Mouse (Mus musculus): Measurements from ENCODE around the gene Hspg2.

The Hspg2 gene

DNA sequence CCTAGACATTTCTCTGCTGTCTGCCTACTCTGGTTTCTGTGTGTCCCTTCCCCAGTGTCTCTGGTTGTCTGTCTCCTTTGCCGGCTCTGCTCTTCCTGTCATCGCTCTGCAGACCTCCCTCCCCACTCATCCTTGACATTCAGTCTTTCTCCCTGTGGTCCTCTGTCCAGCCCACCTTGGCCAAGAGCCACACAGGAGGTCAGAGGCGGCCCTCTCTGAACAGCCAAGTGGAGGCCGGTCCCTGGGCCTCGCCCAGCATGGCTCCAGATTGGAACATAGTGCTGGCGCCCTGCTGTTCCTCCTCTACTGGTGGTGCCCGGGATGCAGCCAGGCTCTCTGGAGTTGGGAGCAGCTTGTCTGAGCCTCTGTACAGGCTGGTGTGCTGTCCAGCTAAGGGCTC is 34.2 kb downstream of the Hspg2 start:
- no peak for DNase-seq

DNA sequence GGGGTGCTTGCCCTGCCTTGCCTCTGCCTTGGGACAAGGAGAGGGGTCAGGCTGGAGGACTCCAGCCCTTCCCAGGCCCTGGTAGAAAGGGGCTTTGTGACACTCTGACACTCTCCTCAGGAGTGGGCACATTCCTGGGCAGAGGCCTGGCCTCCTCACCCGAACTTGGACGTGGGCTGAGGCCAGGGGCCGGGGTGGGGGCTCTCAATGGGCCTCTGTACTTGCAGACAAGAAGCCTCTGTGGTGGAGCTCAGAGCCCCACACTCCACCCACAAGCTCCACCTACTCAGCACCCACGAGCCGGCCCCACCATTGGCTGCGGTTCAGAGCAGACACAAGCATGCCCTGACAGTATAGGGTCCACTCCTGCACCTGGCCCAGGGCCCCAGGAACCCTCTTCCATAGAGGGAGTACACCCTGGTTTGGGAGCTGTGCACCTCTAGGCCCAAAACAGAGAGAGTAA is 35.0 kb downstream of the Hspg2 start:
- no peak for DNase-seq

DNA sequence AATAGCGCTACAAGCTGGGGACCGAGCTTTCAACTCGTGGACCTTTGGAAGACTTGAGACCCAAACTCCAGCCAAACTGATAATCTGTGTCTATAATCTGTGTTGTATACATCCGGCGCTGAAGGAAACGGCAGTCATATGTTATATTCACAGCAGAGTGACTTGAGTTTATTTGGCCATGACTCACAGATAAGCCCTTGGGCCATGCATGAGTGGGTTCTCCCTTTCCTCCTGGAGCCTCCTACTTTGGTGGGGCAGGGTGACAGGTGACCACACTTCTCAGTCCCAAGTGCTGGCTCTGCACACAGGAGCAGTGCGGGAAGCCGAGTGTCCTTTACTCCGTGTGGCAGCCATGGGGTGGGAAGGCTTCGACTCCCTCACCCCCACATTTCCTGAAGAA is 38.1 kb downstream of the Hspg2 start:
- DNase-seq: peak in 1 of 2 experiments; percentile 56

DNA sequence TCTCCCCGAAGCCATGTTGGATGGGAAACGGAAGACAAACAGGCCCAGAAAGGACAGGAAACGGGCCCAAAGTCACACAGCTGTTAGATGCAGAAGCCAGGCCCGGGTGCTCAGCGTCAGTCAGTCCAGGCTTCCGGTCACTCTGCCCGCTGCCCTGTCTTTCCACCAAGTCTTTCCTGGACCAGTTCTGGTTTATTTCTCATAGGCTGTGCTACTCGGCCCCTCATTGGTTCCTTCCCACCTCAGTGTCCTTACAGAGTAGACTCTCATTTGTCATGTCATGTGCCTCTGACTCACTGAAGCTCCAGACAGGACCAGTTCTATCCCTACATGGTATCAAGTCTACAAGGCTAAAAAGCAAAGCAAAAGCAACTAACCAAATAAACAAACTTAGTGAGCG is 41.0 kb downstream of the Hspg2 start:
- DNase-seq: no peak

DNA sequence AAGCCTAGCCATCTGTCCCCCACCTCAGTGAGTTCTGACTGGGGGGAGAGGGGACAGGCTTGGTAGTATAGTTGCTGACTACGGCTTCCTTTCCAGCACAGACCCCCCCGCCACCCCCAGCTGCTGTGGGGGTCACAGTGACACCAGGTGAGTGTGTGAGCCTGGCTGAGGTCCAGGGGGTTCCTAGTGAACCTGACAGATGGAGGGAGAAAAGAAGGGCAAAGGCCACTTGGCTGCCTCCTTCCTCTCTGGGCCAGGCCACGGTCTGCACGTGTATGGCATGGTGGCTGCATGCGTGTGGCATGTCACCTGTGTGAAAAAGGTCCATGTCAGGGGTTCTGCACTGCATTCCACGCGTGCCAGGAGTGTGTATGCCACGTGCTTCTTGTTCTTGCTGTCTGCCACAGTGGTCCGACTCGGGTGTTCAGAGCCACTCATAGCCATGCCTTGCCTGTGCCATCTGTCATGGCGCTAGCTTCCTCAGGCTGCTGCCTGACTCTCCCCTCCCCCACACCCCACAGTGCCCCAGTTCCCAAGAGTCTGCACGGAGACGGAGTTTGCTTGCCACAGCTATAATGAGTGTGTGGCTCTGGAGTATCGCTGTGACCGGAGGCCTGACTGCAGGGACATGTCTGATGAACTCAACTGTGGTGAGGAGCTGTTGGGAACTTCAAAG is 41.6 kb downstream of the Hspg2 start:
- no peak for DNase-seq

DNA sequence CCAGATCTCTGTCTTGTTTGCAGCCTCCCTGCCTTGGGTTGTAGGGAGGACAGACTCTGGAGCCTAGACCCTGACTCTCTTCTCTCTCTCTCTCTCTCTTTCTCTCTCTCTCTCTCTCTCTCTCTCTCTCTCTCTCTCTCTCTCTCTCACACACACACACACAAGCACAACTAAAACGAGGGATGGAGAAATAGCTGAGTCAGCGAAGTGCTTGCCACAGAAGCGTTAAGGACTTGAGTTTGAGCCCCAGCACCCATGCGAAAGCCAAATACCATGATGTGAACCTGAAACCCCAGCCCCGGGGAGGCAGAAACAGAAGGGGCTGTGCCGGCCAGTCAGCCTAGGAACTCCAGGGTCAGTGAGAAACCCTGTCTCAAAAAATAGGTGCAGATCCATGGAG is 44.3 kb downstream of the Hspg2 start:
- DNase-seq: no peak

DNA sequence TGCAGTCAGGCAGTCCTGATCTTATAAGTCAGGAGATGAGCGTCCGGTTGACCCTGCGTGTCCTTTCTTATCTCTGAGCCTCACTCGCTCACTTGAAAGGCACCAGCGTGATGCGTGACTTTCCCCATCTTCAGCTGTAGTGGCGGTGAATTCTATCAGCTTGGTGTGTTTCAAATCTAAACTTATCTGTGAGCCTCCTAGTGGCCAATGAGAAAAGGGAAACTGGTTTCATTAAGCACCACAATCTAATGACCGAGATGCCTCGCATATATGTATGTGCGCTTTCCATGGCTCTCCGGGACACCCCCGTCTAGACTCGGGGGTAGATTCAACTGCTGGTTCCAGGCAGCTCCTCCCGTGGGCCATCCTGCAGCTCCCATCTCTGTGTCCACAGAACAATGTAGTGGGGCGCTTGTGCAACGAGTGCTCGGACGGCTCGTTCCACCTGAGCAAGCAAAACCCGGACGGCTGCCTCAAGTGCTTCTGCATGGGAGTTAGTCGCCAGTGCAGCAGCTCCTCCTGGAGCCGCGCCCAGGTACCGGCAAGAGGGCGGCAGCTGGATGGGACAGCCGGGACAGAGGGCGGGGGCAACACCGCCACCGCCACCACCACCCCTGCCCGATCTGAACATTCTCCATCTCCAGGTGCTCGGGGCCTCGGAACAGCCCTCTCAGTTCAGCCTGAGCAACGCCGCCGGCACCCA is 49.6 kb downstream of the Hspg2 start:
- DNase-seq: peak in 1 of 2 experiments; percentile 26

DNA sequence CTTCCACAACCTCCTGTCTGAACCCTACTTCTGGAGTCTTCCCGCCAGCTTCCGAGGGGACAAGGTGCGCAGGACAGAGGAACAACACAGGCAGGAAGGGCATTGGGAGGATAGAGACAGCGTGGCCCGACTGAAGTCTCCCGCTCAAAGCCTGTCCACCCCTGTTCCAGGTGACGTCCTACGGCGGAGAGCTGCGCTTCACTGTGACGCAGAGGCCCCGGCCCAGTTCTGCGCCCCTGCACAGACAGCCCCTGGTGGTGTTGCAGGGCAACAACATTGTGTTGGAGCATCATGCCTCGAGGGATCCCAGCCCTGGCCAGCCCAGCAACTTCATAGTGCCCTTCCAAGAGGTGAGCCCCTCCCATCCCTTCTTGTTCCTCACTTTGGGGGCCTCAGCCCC is 50.2 kb downstream of the Hspg2 start:
- DNase-seq: no peak

DNA sequence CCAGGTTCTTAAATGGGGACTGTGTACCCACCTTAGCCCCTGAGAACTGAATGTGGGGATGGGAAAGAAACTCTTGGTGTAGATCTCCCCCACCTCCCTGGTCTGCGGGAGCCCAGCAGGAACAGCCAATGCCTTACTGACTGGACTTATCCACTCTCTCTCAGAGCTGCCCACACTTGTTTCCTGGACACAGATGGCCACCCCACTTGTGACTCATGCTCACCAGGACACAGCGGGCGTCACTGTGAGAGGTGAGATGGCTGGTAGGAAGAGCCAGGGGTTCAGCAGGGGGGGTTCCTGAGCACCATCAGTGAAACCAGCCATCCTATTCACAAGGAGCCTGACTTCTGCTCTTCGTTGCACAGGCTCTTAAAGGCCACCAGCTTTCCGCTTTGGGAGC is 51.8 kb downstream of the Hspg2 start:
- no peak for DNase-seq

DNA sequence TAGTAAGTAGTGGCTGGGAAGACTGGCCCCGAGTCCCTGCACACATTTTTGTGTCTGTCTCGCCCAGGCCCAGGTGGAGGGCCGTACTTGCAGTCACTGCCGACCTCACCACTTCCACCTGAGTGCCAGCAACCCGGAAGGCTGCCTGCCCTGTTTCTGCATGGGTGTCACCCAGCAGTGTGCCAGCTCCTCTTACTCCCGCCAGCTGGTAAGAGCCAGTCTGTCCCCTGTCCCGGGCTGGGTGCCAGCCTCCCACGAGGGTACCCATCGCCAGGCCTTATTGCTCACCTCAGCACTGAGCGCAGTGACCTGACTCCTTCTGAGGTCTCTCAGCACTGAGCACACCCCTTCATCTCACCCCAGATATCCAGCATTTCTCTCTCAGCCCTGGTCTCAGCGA is 53.4 kb downstream of the Hspg2 start:
- DNase-seq: no peak

DNA sequence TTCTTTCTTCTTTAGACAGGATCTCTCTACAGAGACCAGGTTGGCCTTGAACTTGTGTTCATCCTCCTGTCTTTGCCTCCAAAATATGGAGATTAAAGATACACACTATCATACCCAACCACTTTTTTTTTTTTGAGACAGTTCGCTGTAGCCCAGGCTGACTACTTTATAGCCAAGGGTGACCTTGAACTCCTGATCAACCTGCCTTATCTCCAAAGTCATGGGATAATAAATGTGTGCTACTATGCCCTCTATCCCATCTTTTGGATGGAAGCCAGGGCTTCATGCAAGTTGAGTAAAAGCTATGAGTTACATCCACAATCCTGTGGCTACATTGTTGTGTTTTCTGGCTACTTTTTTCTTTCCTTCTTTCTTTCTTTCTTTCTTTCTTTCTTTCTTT is 56.9 kb downstream of the Hspg2 start:
- DNase-seq: no peak

DNA sequence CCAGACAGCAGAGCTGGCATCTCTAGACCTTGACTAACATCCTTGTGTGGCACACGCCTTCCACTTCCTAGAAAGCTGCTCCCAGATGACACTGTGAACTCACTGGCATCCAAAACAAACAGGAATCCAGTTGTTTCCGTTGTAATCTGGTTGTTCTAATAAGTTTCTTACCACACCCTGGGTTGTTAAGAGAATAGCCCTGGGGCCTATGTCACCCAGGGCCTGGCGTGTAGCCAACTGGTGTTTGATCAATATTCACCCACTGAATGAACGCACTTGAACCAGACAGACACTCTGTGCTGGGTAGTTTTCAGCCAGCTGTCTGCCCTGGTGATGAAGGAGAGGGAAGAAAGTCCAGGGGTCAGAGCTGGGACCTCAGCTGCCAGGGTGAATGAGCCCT is 58.8 kb downstream of the Hspg2 start:
- DNase-seq: peak in 1 of 2 experiments; percentile 36

DNA sequence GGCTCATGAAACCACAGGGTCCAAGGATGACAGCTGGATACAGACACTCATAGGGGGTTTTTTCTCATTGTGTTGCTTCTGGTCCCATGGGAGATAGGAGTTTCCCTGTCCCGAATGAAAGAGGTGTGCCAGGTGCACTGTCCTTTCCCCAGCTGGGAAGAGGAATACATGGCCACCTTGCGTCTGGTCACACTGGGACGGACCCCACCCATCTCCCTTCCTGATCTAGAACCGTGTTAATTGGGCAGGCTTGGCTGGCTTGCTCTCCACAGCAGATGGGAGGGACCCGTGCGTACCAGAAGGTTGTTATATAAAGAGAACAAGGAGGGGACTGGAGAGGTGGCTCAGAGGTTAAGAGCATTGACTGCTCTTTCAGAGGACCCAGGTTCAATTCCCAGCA is 59.3 kb downstream of the Hspg2 start:
- DNase-seq: no peak

DNA sequence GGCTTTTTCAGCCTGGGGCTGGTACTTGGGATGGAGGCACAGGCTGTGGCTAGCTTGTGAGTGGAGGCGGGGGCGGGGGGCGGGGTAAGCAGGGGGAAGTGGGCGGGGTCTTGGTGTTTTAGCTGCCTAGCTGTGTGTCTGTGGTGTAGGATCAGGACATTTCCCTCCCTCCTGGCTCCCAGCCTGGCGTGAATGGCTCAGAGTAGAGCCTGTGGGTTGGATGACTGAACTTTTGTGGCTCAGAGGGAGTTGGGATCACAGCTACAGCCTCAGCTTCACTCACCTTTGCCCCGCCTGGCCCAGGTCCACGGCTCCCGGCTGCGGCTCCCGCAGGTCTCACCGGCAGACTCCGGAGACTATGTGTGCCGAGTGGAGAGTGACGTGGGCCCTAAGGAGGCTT is 71.8 kb downstream of the Hspg2 start:
- DNase-seq: no peak

DNA sequence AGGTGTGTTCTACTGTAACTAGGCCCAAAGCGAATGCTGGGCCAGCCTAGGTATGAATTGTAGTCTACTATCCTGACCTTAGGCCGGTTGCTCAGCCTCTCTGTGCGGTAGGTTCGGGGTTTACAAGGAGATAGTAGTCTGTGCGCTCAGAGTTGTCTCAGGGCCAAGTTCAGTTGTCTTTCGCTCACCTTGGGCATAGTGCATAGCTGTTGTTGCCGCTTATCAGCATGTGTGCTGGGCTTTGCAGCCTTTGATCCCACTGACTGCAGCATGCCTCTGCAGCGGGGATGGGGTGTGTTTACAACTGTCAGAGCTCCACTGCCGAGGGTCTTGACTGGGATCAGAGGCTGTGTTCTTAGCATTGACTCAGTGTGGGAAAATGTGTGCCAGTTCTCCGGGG is 74.4 kb downstream of the Hspg2 start:
- DNase-seq: no peak

DNA sequence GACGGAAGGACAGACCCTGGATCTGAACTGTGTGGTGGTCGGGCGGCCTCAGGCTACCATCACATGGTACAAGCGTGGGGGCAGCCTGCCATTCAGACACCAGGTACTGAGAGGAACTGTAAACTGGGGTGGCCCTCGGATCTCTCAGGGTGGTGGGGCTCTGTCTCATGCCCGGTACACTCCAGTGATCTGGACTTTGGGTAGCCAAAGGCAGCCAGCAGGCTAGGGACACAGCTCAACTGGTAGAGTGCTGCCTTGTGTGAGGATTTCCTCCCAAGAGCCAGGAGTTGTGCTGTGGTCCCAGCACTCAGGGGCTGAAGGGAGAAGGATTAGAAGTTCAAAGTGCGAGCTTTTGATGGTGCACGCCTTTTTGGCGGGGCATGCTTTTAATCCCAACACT is 77.0 kb downstream of the Hspg2 start:
- DNase-seq: no peak

DNA sequence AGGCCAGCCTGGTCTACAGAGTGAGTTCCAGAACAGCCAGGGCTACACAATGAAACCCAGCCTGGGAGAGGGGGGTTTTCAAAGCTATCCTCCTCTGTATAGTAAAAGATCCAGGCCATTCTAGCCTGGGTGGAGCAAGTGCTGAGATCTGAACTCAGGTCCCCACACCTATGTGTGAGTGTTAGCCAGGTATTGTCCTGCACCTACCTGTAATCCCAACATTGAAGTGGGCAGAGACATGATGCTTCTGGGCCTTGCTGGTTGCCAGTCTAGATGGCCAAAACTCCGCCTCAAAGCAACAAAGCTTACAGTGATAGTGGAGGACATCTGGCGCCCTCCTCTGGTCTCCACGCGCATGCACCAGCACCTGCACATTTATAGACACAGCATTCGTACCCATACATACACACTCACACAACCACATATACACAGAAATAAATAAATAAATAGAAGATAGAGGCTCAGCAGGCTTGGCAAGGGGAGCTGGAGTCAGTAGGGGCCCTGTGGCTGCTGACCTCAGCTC is 77.5 kb downstream of the Hspg2 start:
- peak in 1 of 2 experiments; percentile 60 for DNase-seq

DNA sequence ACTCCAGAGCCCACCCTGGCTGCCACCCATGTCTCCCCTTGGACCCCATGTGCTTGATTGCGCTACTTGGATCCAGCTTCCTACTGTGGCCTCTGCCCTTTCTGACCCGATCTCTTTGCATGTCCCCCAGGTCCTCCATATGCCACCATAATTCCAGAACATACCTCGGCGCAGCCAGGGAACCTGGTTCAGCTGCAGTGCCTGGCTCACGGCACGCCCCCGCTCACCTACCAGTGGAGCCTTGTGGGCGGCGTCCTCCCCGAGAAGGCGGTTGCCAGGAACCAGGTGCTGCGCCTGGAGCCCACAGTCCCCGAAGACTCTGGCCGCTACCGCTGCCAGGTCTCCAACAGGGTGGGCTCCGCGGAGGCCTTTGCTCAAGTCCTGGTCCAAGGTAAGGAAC is 84.9 kb downstream of the Hspg2 start:
- DNase-seq: no peak

DNA sequence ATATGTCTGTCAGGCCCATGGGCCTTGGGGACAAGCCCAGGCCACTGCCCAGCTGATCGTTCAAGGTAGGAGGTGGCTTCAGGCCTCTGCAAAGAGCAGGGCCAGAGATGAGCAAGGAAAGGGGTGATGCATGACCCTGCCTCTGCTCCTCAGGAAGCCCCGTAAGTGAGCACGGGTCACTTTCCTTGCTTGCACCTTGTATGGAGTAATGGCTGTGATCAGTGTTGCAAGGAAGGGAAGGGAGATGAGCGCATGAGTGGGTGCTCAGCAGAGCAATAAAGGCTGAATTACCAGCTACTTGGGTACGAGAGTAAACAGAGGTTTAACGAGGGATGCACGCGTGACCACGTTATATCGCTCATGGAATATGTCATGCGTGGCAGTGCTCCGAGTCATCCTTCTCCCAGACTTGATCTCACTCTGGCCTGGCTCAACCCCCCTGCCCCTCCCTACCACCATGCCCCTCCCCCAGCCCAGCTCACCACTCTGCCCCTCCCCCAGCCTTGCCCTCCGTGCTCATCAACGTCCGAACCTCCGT is 88.2 kb downstream of the Hspg2 start:
- no peak for DNase-seq

DNA sequence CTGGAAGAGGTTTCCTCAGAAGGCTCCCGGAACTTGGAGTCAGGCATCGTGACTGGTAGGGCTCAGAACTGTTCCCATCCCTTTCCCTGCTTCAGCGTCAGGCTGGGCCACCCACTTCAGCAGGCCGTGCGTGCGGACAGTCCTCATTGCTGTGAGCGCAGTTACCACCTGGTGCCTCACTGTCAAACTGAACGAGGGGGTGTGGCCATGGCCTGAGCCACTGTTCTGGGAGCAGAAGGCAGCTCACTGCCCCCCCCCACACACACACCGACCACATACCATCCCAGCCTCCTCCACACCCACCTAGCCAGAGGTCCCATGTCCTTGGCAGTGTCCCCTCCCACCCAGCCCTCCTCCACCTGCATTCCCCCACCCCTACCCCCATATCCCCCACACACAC is 101.3 kb downstream of the Hspg2 start:
- no peak for DNase-seq

DNA sequence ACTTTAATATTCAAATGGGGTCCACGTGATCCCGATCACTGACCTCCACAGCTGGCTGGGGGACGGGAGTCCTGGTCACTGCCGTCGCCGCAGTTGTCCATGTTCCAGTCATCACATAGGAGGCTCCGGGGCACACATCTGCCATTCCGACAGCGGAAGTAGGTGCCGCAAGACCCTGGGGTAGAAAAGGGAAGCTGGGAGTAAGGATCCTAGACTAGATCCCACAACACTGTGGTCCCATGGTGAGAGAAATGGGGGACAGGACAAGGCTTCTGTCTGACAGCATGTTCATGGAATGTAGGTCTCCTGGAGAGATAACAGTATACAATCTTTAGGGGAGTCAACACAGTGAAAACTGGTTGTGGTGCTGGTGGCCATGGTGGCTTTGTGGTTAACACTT is 105.9 kb downstream of the Hspg2 start, which contains the start of gene Ldlrad2:
Ldlrad2 (minus strand) TSS at position 101 of the 400 bp plus-strand sequence.
- no peak for DNase-seq

DNA sequence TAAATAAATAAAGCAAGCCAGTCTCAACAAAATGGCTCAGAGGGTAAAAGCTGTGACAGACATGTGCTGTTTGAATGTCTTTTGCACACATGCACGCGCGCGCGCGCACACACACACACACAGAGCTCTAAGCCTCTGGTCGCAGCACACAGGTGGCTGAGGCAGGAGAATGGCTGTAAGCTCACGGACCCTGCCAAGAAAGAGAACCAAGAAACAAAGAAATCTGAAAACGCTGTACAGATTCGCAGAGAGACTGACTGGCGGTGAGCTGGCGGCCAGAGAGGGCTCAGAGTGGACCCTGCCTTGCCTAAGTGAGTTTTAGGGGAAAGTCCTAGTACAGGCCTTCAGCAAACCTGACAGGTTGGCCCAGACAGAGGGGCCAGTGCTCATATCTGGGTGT is 108.9 kb downstream of the Hspg2 start:
- DNase-seq: no peak

DNA sequence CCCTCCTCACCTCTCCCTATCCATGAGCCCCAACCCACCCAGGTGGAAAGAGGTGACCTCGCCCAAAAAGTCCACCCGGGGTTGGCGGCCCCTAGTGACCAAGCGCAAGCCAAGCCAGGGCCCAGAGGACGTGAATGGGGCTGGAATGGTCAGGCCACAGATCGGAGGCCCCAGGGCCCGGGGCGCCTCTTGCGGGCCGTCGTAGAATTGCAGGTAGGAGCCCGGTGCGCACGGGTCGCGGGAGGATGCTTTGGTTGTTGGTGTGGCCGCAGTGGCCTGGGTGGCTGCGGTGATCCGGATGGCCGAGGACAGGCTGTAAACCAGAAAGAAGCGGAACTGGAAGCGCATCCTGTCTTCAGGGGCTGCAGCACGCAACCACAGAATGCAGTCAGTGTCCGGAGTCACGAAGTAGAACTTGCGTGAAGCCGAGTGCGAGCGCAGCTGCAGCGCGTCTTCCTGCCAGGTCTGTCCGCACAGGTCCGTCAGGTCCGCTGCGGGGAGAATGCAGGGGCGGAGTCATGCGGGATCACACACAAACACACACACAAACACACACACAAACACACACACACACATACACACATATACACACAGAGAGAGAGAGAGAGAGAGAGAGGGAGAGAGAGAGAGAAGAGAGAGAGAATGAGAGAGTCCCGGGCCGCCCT is 109.7 kb downstream of the Hspg2 start:
- DNase-seq: peak; percentile 74 to 78

DNA sequence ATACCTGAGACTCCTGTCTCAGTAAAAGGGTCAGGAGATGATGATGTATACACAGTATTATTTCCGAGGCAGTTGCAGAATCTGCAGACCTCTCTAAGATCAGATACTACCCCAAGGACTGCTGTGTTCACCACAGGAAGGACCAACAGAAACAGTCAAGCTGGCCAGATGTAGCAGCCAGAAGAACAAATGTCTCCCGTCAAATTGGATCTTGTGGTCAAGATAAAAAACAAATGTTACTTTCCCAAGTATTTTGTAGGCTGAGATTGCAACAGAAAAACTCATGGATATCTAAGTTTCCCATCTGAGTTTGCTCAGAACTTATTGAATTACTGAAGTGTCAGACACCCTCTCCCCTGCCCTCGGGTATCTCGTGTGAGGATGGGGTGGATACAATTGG is 111.2 kb downstream of the Hspg2 start:
- DNase-seq: no peak
